In genomic region chr5:144944370-144944769, GRCm38 (mm10) we compare ENCODE assay signal across 22 mouse cellular contexts. TPM values are rescaled to one million over a fixed set of nuclear protein-coding genes. Genes with fewer than 3 reads are reported as not detected.
A peak's percentile ranks its signal among the peaks of the same experiment; 100 is the strongest.
DNase-seq lines count a peak whose midpoint lies in the region; ATAC-seq and TF ChIP-seq lines count a peak whose summit lies in the region.
"Had no signal": no experiment of that assay in that cellular context is flagged by ENCODE, and none has a peak within 500 bp of the region (broad histone marks: within the 10 kb centered on the region; RNA-seq: fewer than 3 reads in every experiment).

No protein-coding gene starts in this region.

- no peaks in the 10 kb centered on the region for H3K27me3 ChIP-seq in liver, postnatal 0 days (ENCODE audit: insufficient read depth, low read length)
- H3K27me3 ChIP-seq: embryonic facial prominence, embryonic 12.5 days; embryonic facial prominence, embryonic 15.5 days; heart, embryonic 13.5 days; Patski had no signal

- 42% methylated on average over 4 of the region's 4 CpGs for WGBS in liver, postnatal 0 days (ENCODE audit: insufficient replicate concordance)

- TF ChIP-seq EP300 in liver, postnatal 0 days (IDR thresholded peaks at IDR 0.05; ENCODE audit: low read depth) = no peak

- intact Hi-C loops in gastrocnemius, adult 2 months (cut with DNase I) = loop anchor here (2.0 kb wide), 1 partner anchor 14 kb away; no protein-coding TSS in a partner anchor
- intact Hi-C loops in gastrocnemius, postnatal 36 days (cut with DNase I) = no loop called here
- intact Hi-C loops in left cerebral cortex, adult 2 months (cut with DNase I) = no loop called here

- no peaks in the 10 kb centered on the region for H3K36me3 ChIP-seq in liver, postnatal 0 days (replicated peaks; ENCODE audit: insufficient read depth, low read length)
- H3K36me3 ChIP-seq: embryonic facial prominence, embryonic 12.5 days; embryonic facial prominence, embryonic 15.5 days; heart, embryonic 10.5 days; heart, embryonic 13.5 days had no signal

- H3K9ac ChIP-seq in liver, postnatal 0 days (replicated peaks) = no peak overlapping the region
- H3K9ac ChIP-seq: embryonic facial prominence, embryonic 12.5 days; embryonic facial prominence, embryonic 15.5 days; forebrain, postnatal 0 days; heart, embryonic 13.5 days; hindbrain, embryonic 14.5 days had no signal

- H3K9me3 ChIP-seq in liver, postnatal 0 days (ENCODE audit: low read length) = no peaks in the 10 kb centered on the region
- H3K9me3 ChIP-seq: embryonic facial prominence, embryonic 12.5 days; embryonic facial prominence, embryonic 15.5 days; heart, embryonic 10.5 days; heart, embryonic 13.5 days had no signal

- DNase-seq in gastrocnemius, adult 2 months = no peak
- no peak for DNase-seq in gastrocnemius, postnatal 36 days
- no peak for DNase-seq in liver, postnatal 0 days
- DNase-seq in liver = no peak
- no peak for DNase-seq in left cerebral cortex, adult 2 months (ENCODE audit: extremely low spot score in 1 of 2, low spot score in 2 of 2)
- no peak for DNase-seq in spleen, postnatal 4 days (ENCODE audit: low spot score in 2 of 2)
- DNase-seq: cerebellum, adult 11-12 months; cerebellum, adult 8-10 months; cerebellum, postnatal 14 days; forebrain, postnatal 0 days; heart, postnatal 14 days; heart, postnatal 4 days had no signal

- peaks cover 27% of the 10 kb centered on the region for H3K4me1 ChIP-seq in liver, postnatal 0 days (ENCODE audit: insufficient read depth)
- H3K4me1 ChIP-seq in brown adipose tissue, adult 24 weeks (ENCODE audit: control insufficient read depth, insufficient read depth, insufficient read length, low read length) = peaks cover 56% of the 10 kb centered on the region

- H3K4me2 ChIP-seq in liver, postnatal 0 days (ENCODE audit: low read depth, low read length) = no peak overlapping the region
- H3K4me2 ChIP-seq: embryonic facial prominence, embryonic 12.5 days; embryonic facial prominence, embryonic 15.5 days; heart, embryonic 13.5 days; hindbrain, embryonic 14.5 days had no signal

- no peak for TF ChIP-seq CTCF in gastrocnemius, adult 2 months (IDR thresholded peaks at IDR 0.05)
- TF ChIP-seq CTCF in liver, postnatal 0 days (IDR thresholded peaks at IDR 0.05; ENCODE audit: low read depth) = no peak
- no peak for TF ChIP-seq CTCF in left cerebral cortex, adult 2 months (IDR thresholded peaks at IDR 0.05)

- H3K27ac ChIP-seq in gastrocnemius, adult 2 months = peak overlapping the region; percentile 80
- H3K27ac ChIP-seq in liver, postnatal 0 days (ENCODE audit: low read depth) = no peak overlapping the region
- peak overlapping the region; percentile 93 for H3K27ac ChIP-seq in brown adipose tissue, adult 24 weeks (replicated peaks; ENCODE audit: low read depth, low read length)
- H3K27ac ChIP-seq in left cerebral cortex, adult 2 months = no peak overlapping the region
- H3K27ac ChIP-seq: embryonic facial prominence, embryonic 12.5 days; embryonic facial prominence, embryonic 15.5 days; heart, adult 2 months; heart, embryonic 13.5 days; hindbrain, embryonic 14.5 days; hindbrain, postnatal 0 days had no signal

- peak; percentile 65 for ATAC-seq in liver, postnatal 0 days
- ATAC-seq: forebrain, embryonic 14.5 days; forebrain, postnatal 0 days; hindbrain, postnatal 0 days; Patski had no signal

- H3K4me3 ChIP-seq in gastrocnemius, adult 2 months = no peak overlapping the region
- H3K4me3 ChIP-seq in liver, postnatal 0 days (ENCODE audit: low read depth, low read length) = no peak overlapping the region
- H3K4me3 ChIP-seq in brown adipose tissue, adult 24 weeks (ENCODE audit: insufficient read depth, low read depth, low read length) = no peak overlapping the region
- no peak overlapping the region for H3K4me3 ChIP-seq in left cerebral cortex, adult 2 months
- H3K4me3 ChIP-seq: embryonic facial prominence, embryonic 12.5 days; embryonic facial prominence, embryonic 15.5 days; heart, adult 2 months; heart, embryonic 10.5 days; heart, embryonic 13.5 days had no signal

RNA-seq across cellular contexts. Expression of gene Smurf1, which starts 21.3 kb away (rescaled TPM):
- total RNA-seq in gastrocnemius, adult 2 months (2021) = 10 to 100 TPM in 1 of 2 experiments, 1 to 10 TPM in 1; 9.3 to 16.8 TPM
- 10 to 100 TPM in 1 of 2 experiments, 1 to 10 TPM in 1; 9.4 to 11.0 TPM for total RNA-seq in gastrocnemius, postnatal 36 days (2021)
- 2.1 and 2.2 TPM in 2 replicates for polyA plus RNA-seq in liver, postnatal 0 days (2015; fragmentation: Nextera tagmentation; extraction: Ambion mirVana)
- 12.2 and 15.7 TPM in 2 replicates for polyA plus RNA-seq in brown adipose tissue, adult 24 weeks (2012; ENCODE audit: insufficient read depth, insufficient read length, missing spikeins)
- total RNA-seq in left cerebral cortex, adult 2 months (2021) = 10 to 100 TPM; 35.2 to 40.7 TPM

Comparison
In these comparisons a context has a peak if more than half of its experiments do, and no peak if none do; other contexts are left out.
1. H3K27ac ChIP-seq: peak in gastrocnemius, adult 2 months (single experiment) and brown adipose tissue, adult 24 weeks (single experiment); none in liver, postnatal 0 days (single experiment) and left cerebral cortex, adult 2 months (single experiment).